Mouse (Mus musculus) kidney, postnatal 10 days (tissue): ENCODE data around the gene Smim24.

Experiments used
- DNase-seq: peaks from one replicate; pipeline ENCODE4 v3.0.0; 2021; ENCODE audit warnings: mixed read lengths

Smim24 gene

DNA sequence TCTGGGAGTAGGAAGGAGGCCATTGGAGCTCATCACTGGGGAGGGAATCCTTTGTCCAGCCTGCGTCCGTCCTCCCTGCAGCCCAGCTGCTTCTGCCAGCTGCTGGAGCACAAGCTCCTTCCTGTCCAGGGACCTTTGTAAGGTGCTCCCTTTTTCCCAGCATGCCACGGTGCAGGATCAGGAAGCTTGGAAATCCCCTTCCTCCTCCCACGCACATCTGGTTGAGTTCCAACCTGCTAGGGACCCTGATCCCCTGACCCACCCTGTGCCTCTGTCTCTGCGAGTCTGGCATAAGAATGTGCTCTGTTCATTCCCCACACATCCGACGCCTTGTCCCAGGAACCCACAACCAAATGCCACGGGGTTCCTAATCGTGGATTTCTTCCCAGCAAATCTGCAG, 18.1 kb downstream of the Smim24 start:
- peak; percentile 71 for DNase-seq

DNA sequence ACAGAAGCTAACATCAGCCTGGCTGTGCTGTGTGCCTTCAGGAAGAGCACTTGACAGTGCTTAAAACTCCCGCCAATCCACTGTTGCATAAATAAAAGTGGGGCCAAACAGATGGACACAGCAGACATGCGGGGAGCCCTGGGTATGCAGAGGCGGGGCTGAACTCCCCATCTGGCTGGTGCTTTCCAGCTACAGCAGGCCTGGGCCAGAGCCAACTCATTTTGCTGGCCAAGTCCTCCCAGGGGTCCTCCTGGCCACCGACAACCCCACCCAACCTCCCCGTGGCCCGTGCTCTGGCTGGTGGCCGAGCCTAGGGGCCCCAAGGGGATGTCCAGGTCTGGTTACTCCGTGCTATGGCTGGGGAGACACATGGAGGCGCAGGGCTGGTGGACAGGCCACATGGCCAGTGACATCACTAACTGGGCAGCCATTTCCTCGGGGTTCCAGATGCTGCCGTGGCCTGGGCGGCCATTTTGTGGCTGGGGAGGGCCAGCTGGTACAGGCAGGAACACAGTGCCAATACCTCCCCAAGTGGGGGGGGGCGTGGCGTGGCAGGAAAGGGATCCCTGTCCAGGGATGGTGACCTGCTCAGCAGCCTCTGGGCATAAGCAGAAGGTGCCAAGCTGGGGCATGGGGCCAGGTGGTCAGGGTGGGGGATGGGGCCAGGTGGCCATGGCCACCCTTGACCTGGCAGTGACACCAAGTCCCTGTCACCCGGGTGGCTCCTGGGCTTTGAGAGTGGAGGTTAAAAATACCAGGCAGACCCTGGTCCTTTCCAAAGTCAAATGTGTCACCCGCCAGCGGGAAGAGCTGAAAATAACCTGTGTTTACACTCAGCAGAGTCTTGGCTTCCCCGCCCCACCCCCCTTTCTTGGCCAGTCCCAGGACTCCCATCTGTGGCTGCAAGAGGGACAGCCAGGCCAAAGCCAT, 18.9 kb downstream of the Smim24 start:
- peak; percentile 91 for DNase-seq

DNA sequence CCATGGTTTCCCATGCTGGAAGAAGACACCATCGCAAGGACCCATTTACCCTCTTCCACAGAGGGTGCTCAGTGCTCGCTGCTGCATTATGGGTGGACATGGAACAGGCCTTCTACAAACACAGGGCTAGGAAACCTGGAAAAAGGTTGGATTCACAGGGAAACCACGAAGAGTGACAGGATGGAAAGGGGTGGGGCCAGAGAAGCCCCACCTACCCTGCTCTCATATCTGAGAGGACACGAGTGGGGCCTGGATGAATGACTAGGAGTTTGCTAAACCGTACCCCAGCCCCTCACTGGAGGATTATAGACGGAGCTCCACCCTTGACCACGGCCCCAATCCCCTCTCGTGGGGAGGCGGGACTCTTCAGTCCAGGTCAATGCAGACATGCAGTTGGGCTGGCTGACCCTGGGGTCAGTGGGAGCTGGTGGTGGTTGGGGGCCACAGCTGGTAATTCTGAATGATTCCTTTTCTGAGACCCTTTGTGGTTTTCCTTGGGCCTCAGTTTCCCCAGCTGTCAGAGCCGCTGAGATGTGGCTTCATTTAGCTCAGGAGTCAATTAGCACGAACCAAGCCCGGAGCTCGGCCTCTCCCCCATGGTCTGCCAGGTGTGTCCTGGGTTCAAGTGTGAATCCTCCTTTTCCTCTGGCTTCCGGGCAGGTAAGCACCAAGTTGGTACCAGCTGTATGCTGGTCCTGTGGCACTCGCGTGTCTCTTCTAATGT, 19.9 kb downstream of the Smim24 start:
- DNase-seq, result no peak

- DNase-seq, result peak; percentile 96
These were observed 20.7 kb downstream of the Smim24 start for GRCm38 (mm10) chr10:81413310-81414261.

DNA sequence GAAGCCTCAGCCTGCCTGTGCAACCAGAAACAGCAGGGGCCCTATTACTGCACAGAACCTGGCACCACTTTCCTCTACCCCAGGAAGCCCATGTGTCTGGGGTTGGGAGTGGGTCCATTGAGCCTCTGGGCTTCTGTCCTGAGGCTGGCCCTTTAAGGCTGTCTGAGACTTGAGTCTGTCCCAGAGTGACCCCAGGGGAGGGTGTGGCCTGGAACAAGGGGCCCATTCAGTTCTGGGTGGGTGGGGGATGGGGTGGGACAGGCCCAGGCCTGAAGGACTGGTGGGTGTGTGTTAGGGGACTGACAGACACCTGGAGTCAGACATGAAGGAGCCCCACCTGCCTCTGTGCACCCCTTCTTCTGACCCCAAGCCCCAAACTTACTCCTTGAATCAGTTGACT, 21.8 kb downstream of the Smim24 start:
- peak; percentile 78 for DNase-seq

GRCm38 (mm10) chr10:81415146-81415545, 22.3 kb downstream of the Smim24 start:
- no peak for DNase-seq

DNA sequence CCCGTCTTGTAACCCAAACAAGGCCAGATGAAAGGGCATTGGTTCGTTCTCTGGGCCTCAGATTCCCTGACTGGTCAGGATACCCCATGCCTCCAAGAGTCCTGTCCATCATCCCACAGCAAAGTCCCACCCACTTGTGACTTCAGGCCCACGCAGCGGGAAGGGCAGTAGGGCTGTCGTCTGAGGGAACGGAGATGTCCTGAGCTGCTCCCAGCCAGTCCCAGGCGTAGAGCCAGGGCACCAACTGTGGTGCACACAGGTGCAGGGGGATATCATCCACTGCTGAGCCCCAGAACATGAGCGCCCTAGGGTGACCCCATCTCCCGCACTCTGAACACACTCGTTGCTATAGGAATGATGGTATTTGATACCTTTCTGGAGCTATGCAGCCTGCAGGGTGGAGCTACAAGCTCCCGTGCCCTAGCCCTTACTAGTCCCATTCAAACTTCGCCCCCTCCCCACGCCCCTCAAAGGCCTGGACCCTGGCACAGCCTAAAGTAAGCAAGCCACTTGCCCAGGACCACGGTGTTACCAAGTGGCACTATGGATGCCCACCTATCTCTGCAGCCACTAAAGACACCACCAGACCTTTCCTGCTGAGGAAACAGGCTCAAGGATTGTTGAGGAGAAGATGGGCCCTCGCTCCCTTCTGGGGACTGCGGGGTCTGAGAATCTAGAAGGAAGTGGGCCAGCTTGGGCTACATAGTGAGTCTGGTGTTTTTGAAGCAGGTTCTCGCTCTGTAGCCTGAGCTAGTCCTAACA, 22.9 kb downstream of the Smim24 start:
- peak; percentile 56 for DNase-seq

DNA sequence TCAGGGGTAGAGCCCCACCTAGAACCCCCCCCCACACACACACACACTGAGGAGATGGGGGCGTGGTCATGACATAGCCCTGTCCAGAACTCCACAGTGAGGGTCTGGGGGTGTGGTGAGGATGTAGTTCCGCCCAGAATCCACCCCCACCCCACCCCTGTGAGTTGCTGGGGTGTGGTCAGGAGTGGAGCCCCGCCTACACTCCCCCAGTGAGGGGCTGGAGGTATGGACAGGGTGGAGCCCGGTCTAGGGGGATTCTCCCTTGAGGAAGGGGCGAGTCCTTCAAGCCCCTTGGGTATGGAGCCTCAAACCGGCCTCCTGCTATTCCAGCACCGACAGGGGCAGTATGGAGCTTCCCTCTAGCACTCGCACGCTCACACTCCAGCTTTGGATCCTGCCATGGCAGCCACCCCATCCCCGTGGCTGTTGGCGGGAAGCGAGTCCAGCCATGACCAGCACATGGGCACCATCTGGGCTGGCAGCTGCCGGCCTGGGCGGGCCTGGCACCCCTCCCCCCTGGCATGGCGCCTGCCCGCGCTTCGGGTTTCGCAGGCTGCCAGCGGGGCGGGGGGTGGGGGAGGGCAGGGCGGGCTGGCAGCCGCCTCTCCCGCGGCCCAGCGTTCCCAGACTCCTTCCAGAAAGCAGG, 23.9 kb downstream of the Smim24 start:
- DNase-seq, result peak; percentile 89

- no peak for DNase-seq
These were observed 24.7 kb downstream of the Smim24 start for GRCm38 (mm10) chr10:81417227-81418215.

GRCm38 (mm10) chr10:81418216-81419070, 25.6 kb downstream of the Smim24 start:
- DNase-seq, result peak; percentile 34

GRCm38 (mm10) chr10:81419111-81419928, 26.5 kb downstream of the Smim24 start:
- peak; percentile 14 for DNase-seq

GRCm38 (mm10) chr10:81420191-81420767, 27.4 kb downstream of the Smim24 start:
- peak; percentile 44 for DNase-seq

- no peak for DNase-seq
These were observed 28.4 kb downstream of the Smim24 start for GRCm38 (mm10) chr10:81421041-81421796.

DNA sequence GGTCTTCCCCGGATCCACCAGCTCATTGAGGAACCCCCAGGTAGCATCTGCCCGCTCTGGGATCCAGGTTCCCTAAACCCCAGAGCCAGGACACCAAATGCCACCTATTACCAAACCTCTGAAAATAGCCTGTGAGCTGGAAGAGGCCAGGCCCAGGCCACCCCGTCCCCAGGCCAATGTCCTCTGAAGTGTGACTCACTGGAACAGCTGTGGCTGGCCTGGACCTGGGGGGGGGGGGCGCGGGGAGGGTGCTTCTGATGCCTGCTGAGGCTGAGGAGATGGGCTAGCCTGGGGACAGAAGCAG, 28.9 kb downstream of the Smim24 start:
- DNase-seq, result peak; percentile 11

DNA sequence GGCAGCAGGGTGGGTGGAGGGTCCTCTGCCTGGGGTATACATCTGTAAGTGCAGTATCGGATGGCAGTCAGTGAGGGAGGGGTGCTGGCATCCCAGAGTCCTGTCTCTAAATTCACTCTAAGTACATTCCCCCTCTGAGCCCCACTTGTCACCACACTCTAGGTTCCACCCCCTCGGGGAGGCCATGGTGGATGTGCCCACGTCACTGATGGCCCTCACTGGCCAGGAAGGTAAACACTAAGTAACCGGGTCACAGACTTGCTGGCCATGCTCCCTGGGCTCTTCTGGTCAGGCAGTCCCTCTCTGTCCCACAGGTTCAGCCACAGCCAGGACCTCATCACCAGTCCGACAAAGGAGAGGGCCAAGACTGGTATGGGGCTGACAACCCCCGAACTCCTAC, 29.3 kb downstream of the Smim24 start:
- peak; percentile 13 for DNase-seq

DNA sequence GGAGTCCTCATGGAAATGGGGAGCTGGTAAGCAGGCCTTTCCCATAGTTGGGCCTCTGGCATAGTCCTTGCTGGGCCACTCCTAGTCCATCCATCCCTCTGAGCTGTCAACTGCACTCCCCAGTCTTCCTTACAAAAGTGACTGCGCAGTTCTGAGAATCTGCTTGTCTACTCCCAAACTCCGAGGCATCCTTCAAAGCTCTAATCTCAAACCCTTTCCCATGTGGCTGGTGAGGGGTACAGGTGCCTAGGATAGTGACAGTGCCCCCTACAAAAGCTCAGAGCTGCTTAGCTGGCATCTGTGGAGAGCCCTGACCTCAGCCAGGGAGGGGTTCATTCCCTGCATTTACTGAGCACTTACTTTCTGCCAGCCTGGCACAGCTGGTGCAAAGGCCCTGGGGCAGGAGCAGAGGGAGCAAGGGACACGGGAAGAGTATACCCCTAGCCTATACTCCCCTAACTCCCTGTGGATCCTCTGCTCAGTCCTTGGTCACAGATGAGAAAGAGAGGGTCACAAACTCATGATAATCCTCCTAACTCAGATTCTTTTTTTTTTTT, 29.9 kb downstream of the Smim24 start:
- DNase-seq, result peak; percentile 10
